Mouse (Mus musculus): Measurements from ENCODE around the gene Gclm.

Gene Gclm

DNA sequence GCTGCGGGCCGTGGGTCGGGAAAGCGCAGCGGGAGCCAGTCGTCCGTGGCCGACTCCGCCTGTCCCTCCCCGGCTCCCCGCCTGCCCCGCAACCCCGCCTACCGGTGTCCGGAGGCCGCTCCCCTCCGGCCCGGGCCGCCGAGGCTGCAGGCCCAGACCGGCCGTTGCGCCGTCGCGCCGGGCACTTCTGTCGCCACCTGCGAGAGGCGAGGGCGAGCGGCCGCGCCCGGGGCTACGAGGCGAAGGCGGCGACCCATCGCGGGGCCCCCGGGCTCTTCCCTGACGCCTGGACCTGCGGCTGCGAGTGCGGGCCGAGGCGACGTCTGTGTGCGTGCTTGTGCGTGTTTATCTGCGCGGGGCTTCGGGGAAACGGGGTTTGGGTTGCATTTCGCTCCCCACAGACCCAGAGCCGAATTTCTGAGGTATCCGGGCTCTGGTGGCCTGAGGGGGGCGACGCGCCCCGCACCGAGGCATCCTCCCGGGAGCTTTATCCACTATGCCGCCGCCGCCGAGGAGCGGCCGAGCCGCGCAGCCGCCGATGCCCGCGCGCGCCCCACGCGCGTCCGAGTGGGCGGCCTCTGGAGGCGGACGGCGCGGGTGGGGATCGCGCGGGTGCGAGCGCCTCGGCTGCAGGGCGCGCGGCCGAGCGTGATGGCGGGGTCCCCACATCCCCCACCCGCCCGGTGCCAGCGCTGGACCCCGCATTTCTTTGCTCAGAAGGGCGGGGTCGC, 48.0 kb downstream of the Gclm start:
- no peak for DNase-seq

GRCm38 (mm10) chr3:122293954-122294850, 48.8 kb downstream of the Gclm start, which contains the start of gene Bcar3:
TSS of gene Bcar3 (plus strand) at chr3:122294136.
- peak; percentile 95 for DNase-seq

- peak; percentile 34 for DNase-seq
Observed at GRCm38 (mm10) chr3:122295511-122295910, 50.2 kb downstream of the Gclm start.

GRCm38 (mm10) chr3:122296979-122297378, 51.6 kb downstream of the Gclm start:
- peak; percentile 29 for DNase-seq

DNA sequence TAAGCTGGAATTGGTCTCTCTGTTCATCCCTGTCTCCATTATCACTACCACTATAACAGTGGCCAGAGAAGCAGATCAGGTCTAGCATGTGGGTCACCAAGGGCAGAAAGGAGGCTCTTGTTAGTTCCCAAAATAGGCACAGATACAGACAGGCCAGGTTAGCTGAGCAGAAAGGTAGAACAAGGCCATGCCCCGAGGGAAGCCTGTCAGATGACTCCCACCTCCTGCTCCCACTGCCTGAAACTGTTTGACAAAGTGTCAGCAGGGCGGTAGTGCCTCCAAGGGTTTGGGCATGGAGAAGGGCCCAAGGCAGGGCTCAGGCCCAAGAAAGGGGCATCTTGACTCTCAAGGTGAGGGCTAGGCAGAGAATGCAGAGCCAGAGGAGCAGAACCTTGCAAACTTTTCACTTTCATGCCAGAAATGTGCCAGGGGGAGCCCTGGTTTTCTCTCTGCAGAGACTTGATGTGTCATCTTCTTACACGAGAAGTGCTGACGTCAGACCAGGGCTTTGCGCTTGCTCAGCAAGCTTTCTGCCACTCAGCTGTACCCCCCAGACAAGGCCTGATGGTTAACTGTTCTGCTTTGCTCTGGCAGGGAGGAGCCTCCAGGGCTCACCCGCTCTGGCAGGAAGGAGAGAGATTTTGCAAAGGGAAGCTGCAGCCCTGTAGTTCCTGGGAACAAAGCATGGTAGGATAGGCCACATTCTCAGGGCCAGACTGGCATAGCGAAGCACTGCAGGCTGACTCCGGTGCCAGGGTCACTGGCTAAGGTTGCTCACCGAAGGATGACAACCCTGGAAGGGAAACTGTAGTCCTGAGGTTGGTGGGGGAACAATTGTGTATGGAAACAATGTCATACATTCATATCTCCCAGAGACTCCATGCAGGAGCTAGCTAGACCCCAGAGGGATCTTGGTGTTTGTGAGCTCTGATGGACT, 55.9 kb downstream of the Gclm start:
- DNase-seq = peak; percentile 35

DNA sequence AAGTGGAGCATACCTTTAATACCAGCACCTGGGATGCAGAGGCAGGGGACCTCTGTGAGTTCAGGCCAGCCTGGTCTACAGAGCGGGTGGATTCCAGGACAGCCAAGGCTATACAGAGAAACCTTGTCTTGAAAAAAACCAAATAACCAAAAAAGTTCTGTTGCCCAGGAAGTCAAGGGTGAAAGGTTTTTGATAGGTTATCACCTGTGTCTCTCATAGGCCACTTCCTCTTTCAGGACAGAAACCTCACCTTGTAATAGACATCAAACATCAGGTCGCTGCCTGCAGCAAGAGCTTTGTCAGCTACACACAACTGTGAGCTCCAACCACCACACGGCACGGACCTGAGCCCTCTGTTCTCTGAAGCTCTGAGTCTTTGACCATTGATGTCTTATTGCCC, 59.2 kb downstream of the Gclm start:
- no peak for DNase-seq

- DNase-seq = no peak
Observed at GRCm38 (mm10) chr3:122307894-122308671, 62.7 kb downstream of the Gclm start.

DNA sequence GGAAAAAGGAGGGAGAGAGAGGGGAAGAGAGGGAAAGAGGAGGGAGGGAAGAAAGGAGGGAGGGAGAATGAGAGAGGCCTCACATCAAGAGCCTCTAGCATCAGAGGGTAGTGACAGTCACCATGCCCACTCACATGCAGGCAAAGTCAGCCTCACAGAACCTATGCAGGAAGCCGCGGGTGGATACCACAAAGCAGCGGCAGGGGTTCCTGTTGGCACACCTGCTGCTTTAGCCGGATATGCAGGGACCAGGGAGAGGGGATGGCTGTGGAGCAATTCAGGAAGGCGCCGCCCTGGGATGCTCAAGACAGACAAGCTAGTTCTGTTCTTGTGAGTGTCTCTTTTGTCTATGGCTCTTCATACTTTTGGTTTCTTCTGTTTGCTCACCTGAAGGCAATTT, 63.6 kb downstream of the Gclm start:
- DNase-seq = no peak

DNA sequence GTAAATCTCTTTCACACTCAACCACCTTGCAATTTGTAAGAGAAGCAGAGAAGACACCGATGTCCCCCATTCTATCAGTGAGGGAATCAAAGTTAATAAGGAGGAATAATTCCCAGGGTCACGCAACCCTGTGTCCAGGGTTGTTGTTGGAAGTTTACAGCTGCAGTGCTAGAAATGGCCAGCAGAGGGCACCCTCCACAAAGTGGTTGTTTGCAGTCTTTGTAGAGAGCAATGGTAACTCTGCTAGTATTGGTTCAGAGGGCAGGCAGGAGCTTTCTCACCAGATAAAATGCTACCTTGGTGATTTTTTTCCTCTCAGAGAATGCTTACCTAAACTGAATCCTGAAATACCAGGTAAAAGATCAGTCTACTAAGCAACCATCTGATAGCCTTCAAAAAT, 66.7 kb downstream of the Gclm start:
- peak; percentile 65 for DNase-seq

GRCm38 (mm10) chr3:122312936-122313629, 67.7 kb downstream of the Gclm start:
- DNase-seq = no peak

GRCm38 (mm10) chr3:122313936-122314335, 68.6 kb downstream of the Gclm start:
- no peak for DNase-seq

DNA sequence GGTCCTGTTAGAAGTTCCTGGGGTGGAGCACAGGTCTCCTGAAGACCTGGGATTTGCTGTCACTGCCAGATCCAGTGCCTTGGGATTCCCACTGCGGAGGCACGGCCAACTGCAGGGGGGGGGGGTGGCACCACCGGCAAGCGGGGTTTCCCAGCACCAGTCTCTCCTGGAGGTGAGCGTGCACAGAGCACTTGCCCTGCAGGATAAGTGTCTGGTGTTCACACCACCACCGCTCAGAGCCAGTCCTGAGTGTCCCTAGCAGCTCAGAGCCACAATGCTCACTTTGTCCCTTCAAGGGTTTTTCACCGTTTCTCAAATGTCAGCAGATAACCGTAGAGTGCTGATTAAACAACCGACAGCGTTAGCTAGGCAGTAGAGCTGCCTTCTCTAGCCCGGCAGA, 71.3 kb downstream of the Gclm start:
- DNase-seq = no peak

- no peak for DNase-seq
Observed at GRCm38 (mm10) chr3:122317339-122317738, 72.0 kb downstream of the Gclm start.

All from cerebellum, adult 9-11 months (tissue).